Mouse (Mus musculus) Muller cell, postnatal 12 days (primary cell): ENCODE results near the gene Nub1.
"Not testable (repeated sequence)": the region's sequence is repeated elsewhere in the genome, so short reads cannot be mapped to it uniquely, and the experiment has no call there.

Experiments used
- DNase-seq: peaks from one replicate; pipeline ENCODE4 v3.0.0-alpha.2; 2015; ENCODE audit errors: inconsistent ontology term

The Nub1 gene

GRCm38 (mm10) chr5:24685366-24686093, at the start of gene Nub1:
TSS of gene Nub1 (plus strand) at chr5:24685532.
- DNase-seq, result peak; percentile 100

- no peak for DNase-seq
These were observed 48.3 kb upstream of the Nub1 start for GRCm38 (mm10) chr5:24636987-24637386.

GRCm38 (mm10) chr5:24638131-24638530, 47.2 kb upstream of the Nub1 start:
- DNase-seq, result no peak

- DNase-seq, result no peak
These were observed 46.3 kb upstream of the Nub1 start for GRCm38 (mm10) chr5:24639081-24639480.

- no peak for DNase-seq
These were observed 39.9 kb upstream of the Nub1 start for GRCm38 (mm10) chr5:24645454-24645853.

- DNase-seq, result no peak
These were observed 36.1 kb upstream of the Nub1 start for GRCm38 (mm10) chr5:24649231-24649630.

- DNase-seq, result no peak
These were observed 35.6 kb upstream of the Nub1 start for GRCm38 (mm10) chr5:24649701-24650100.

- DNase-seq, result no peak
These were observed 34.0 kb upstream of the Nub1 start for GRCm38 (mm10) chr5:24651356-24651755.

GRCm38 (mm10) chr5:24651768-24652752, 33.3 kb upstream of the Nub1 start:
- DNase-seq, result peak; percentile 82

GRCm38 (mm10) chr5:24652780-24653179, 32.6 kb upstream of the Nub1 start:
- no peak for DNase-seq

GRCm38 (mm10) chr5:24654491-24654890, 30.8 kb upstream of the Nub1 start:
- no peak for DNase-seq

GRCm38 (mm10) chr5:24657113-24657512, 28.2 kb upstream of the Nub1 start:
- no peak for DNase-seq

GRCm38 (mm10) chr5:24659708-24660423, 25.5 kb upstream of the Nub1 start:
- no peak for DNase-seq

- DNase-seq, result no peak
These were observed 23.9 kb upstream of the Nub1 start for GRCm38 (mm10) chr5:24661457-24661856.

GRCm38 (mm10) chr5:24674238-24674637, 11.1 kb upstream of the Nub1 start:
- peak; percentile 62 for DNase-seq

- no peak for DNase-seq
These were observed 3.9 kb upstream of the Nub1 start for GRCm38 (mm10) chr5:24681436-24681835.

GRCm38 (mm10) chr5:24684578-24685365, 560 bp upstream of the Nub1 start:
- peak; percentile 26 for DNase-seq

- no peak for DNase-seq
These were observed 844 bp downstream of the Nub1 start for GRCm38 (mm10) chr5:24686176-24686575.

- not testable (repeated sequence) for DNase-seq
These were observed 1.5 kb downstream of the Nub1 start for GRCm38 (mm10) chr5:24686671-24687420.

- peak; percentile 51 for DNase-seq
These were observed 2.4 kb downstream of the Nub1 start for GRCm38 (mm10) chr5:24687696-24688095.
